Comparison of ENCODE assay signal across 7 mouse cellular contexts in the genomic region with DNA sequence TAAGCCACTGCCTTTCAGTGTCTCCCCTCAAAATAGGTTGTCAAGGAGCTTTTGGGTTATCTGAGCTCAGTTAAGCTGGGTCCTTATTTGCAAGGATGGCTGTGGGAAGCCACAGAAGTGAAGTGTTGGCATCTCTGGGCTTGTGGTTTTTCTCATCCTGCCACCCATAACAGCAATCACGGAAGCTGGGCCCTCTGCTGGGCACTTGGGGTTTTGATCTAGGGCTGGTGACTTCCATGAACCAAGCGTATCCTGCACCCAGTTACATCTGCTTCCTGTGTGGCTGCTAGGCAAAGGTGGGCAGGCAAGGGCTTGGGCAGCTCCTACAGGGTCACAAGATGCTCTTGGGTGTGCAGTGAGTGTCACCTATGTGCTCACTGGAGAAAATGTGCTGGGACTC. TPM values are rescaled to one million over a fixed set of nuclear protein-coding genes. Genes with fewer than 3 reads are reported as not detected.
DNase-seq lines count a peak whose midpoint lies in the region; ATAC-seq and TF ChIP-seq lines count a peak whose summit lies in the region.

No protein-coding gene starts in this region.

- H3K27ac ChIP-seq in MEL (ENCODE audit: control insufficient read depth, low read depth, low read length), result no peak overlapping the region

- no peaks in the 10 kb centered on the region for H3K27me3 ChIP-seq in MEL (ENCODE audit: control insufficient read depth in 1 of 2, insufficient read depth in 2 of 2, low read length in 2 of 2)

- no peak for TF ChIP-seq POLR2A in MEL (IDR thresholded peaks at IDR 0.05; ENCODE audit: control insufficient read depth in 1 of 2, insufficient read depth in 1 of 2, low read depth in 1 of 2, low read length in 2 of 2, poor library complexity in 1 of 2)

- peak; percentile 27 to 29 for DNase-seq in kidney, postnatal 4 days
- DNase-seq in kidney, postnatal 14 days, result no peak
- DNase-seq in MEL (ENCODE audit: low read depth, low spot score), result no peak
- DNase-seq in retina, adult 2 months (ENCODE audit: low read depth, low spot score), result peak; percentile 6
- DNase-seq in gastrocnemius, postnatal 25 days, result no peak
- DNase-seq in adrenal gland, adult 2 months, result no peak

- H3K4me1 ChIP-seq in MEL (ENCODE audit: control insufficient read depth in 1 of 2, insufficient read depth in 2 of 2, low read length in 2 of 2), result no peaks in the 10 kb centered on the region

- no peak overlapping the region for H3K4me3 ChIP-seq in MEL (ENCODE audit: control insufficient read depth in 1 of 2, insufficient read depth in 1 of 2, low read depth in 2 of 2, low read length in 2 of 2)

- no peak overlapping the region for H3K9ac ChIP-seq in MEL (ENCODE audit: control insufficient read depth, low read depth, low read length, poor library complexity, severe bottlenecking)

- TF ChIP-seq CTCF in MEL (IDR thresholded peaks at IDR 0.05 in 2 of 3, conservative IDR thresholded peaks at IDR 0.05 in 1 of 3; ENCODE audit: control insufficient read depth in 1 of 3, insufficient read depth in 1 of 3, low read depth in 2 of 3, low read length in 3 of 3, poor library complexity in 1 of 3, severe bottlenecking in 1 of 3), result peak in 2 of 3 experiments; percentile 22; a peak in 2 of 6 replicates

- no peak for TF ChIP-seq EP300 in MEL (IDR thresholded peaks at IDR 0.05; ENCODE audit: low read depth in 1 of 2, low read length in 2 of 2)

- ATAC-seq in common myeloid progenitor, adult 5-6 weeks (replicated peaks; ENCODE audit: low read depth, poor library complexity, severe bottlenecking), result peak; percentile 89

- H3K9me3 ChIP-seq in MEL (replicated peaks; ENCODE audit: insufficient read depth, low read length), result no peaks in the 10 kb centered on the region

- no peak; the same call in 1 of the 2 replicates for TF ChIP-seq RAD21 in MEL (IDR thresholded peaks at IDR 0.05; ENCODE audit: low read depth, low read length)

- H3K36me3 ChIP-seq in MEL (ENCODE audit: control insufficient read depth in 1 of 2, insufficient read depth in 2 of 2, low read length in 2 of 2), result no peaks in the 10 kb centered on the region

- H3K79me2 ChIP-seq in MEL (ENCODE audit: control insufficient read depth, insufficient read depth, low read length, poor library complexity), result no peaks in the 10 kb centered on the region

TF ChIP-seq in MEL, 35 proteins besides CTCF, POLR2A, EP300 and RAD21:
- no peak for TF ChIP-seq KAT2A (conservative IDR thresholded peaks at IDR 0.05; ENCODE audit: low read depth, low read length)
- no peak for TF ChIP-seq CHD2 (IDR thresholded peaks at IDR 0.05; ENCODE audit: low read length)
- TF ChIP-seq SMC3 (IDR thresholded peaks at IDR 0.05; ENCODE audit: low read depth, low read length), result peak; percentile 27; the same call in 1 of the 2 replicates

RNA-seq across cellular contexts. Expression of gene Kcnt1, which starts 49.7 kb away (rescaled TPM):
- not detected in 2 replicates for total RNA-seq in MEL (2012; rRNA removed)
- not detected for polyA plus RNA-seq in MEL (2012; ENCODE audit: insufficient read depth in 1 of 2, insufficient read length in 2 of 2, low read depth in 1 of 2, low replicate concordance in 2 of 2, missing spikeins in 1 of 2)
- total RNA-seq in common myeloid progenitor, adult 5-6 weeks (2017), result not detected in 2 replicates
- total RNA-seq in gastrocnemius, postnatal 25 days (2021), result under 1 TPM in 1 of 2 experiments, not detected in 1; 0.27 TPM
- total RNA-seq in adrenal gland, adult 2 months (2021), result 1 to 10 TPM; 1.9 to 2.9 TPM
- 11.8 and 21.4 TPM in 2 replicates for polyA plus RNA-seq in adrenal gland, adult 2 months (2012; rRNA removed)

Comparison
In these comparisons a context has a peak if more than half of its experiments do, and no peak if none do; other contexts are left out.
1. DNase-seq: peak in kidney, postnatal 4 days (2 of 2) and retina, adult 2 months (single experiment); none in kidney, postnatal 14 days (single experiment), MEL (single experiment), gastrocnemius, postnatal 25 days (single experiment) and adrenal gland, adult 2 months (single experiment).